Mouse (Mus musculus) liver, embryonic 14.5 days (tissue): ENCODE measurements at regions not wholly inside any gene's neighbourhood (a gene's known extent, or its start where the extent isn't known, plus 50 kb on each side); places are given as distances from the start of the nearest gene placed in this dataset.
A peak's percentile ranks its signal among the peaks of the same experiment; 100 is the strongest.

Experiments
- CTCF ChIP-seq: IDR thresholded peaks from 2 replicates; pipeline ENCODE4 v1.5.1; 2016; ENCODE audit warnings: antibody characterized with exemption, low read depth, control low read depth
- EP300 ChIP-seq: IDR thresholded peaks from 2 replicates; pipeline ENCODE4 v1.6.1; 2016; ENCODE audit warnings: antibody characterized with exemption, low read depth

DNA sequence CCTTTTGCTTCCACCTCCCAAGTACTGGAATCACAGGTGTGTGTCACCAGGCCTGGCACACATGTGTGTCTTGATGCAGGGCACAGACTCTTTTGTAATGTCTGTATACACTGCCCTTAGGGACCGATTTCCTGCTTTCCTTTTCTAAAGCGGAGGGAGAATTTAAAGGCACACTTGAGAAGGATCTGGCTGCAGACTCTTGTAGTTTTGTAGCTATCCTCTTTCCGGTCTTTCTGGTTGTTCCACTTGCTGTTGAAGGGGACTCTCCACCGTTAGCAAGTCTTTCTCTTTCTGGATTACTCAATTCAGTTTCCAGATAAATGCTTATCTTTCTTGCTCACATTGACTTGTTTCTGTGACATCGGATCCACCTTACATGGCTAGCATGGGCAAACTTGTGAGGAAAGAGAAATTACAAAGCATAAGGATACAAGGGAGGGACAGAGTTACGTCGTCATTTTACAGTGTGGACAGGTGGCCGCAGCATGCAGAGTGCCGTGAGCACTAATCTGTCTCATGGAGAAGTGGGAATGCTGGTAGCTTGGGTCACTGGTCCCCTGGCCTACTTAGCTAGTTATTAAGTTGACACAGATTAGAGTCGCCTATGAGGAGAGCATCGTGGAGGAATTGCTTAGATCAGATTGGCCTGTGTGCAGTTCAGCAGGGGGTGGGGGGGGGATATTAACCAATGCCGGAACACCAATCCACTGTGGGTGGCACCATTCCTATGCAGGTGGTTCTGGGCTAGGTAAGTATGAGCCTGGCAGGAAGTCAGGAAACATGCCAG is 54.4 kb upstream of the Parp11 start:
- TF ChIP-seq CTCF = no peak
- TF ChIP-seq EP300 = peak; percentile 72
